Mouse (Mus musculus) heart, postnatal 14 days (tissue): Measurements from ENCODE around the gene Phactr4. TPM values are rescaled to one million over a fixed set of nuclear protein-coding genes. Genes with fewer than 3 reads are reported as not detected.
"Not testable (repeated sequence)": the region's sequence is repeated elsewhere in the genome, so short reads cannot be mapped to it uniquely, and the experiment has no call there.

Experiments used
- DNase-seq, 2 experiments: peaks; one replicate each; pipeline ENCODE4 v3.0.0; 2021 to 2022
- intact Hi-C: fragments of 180-260 bp; cut with DNase I; formaldehyde crosslinking; loops from one replicate; pipeline ENCODE4 v1.15.1; 2025
- total RNA-seq, 2 experiments: library from RNA; stranded (reverse); gene quantifications; 2 replicates each; pipeline ENCODE4 v1.2.3; 2021

Gene Phactr4
- total RNA-seq, 2 experiments from 2014 or later, result 28.4 to 29.8 TPM

DNA sequence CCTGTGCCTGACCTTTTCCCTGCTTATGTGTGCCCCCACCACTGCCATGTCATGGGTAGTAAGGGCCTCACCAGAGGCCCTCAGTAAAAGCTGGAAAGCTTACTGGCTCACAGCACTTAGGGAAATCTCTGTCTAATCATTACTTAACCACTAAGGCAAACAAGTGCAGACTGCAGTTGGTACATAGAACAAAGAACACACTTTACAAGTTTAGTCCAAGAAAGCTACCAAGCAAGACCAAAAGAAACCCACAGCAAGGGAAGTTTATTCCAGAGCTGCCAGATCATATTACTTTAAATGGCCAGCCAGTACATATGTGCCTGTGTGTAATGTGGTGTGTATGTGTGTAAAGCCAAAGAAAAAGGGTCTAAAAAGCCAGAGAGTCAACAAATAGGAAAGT lies 6.3 kb downstream of the Phactr4 start:
- DNase-seq, result no peak
- intact Hi-C loops, result no loop called here

GRCm38 (mm10) chr4:132413257-132413656 lies 9.0 kb downstream of the Phactr4 start:
- DNase-seq, result not testable (repeated sequence)
- intact Hi-C loops, result loop anchor here (2.0 to 5.0 kb wide), 3 partner anchors 36 to 121 kb away; partner anchors contain the start of gene Rcc1

DNA sequence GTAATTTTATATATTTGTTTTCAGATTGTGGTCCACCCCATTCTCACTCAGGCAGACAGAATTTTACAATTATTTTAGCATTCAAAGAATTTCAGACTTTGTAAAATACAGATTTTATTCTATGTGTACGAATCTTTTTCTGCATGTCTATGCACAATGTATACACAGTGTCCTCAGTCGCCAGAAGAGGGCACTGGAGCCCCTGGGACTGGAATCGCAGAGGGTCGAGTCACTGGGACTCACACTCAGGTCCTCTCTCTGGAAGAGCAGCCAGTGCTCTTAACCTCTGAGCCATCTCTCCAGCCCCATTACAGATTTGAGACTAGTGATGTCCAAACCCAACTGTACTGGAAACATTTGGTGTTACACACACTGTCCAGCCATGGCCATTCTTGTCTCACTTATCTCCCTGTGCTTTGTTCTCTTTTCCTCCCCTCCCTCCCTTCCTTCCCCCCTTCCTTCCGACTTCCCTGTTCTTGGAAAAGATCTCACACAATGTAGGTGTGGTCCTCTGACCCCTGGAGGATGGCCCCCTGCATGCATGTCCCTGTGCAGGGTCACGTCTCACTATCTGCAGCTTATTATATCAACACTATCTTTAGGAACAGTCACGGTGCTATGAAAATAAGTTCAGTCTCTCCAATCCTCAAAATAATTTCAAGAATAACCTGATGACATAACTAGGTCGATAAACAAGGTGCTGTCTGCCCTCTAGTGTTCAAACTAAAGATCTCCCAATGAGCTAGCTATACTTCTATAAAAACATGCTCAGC lies 10.8 kb downstream of the Phactr4 start:
- intact Hi-C loops, result loop anchor here (2.0 to 5.0 kb wide), 3 partner anchors 34 to 119 kb away; partner anchors contain the start of gene Rcc1

DNA sequence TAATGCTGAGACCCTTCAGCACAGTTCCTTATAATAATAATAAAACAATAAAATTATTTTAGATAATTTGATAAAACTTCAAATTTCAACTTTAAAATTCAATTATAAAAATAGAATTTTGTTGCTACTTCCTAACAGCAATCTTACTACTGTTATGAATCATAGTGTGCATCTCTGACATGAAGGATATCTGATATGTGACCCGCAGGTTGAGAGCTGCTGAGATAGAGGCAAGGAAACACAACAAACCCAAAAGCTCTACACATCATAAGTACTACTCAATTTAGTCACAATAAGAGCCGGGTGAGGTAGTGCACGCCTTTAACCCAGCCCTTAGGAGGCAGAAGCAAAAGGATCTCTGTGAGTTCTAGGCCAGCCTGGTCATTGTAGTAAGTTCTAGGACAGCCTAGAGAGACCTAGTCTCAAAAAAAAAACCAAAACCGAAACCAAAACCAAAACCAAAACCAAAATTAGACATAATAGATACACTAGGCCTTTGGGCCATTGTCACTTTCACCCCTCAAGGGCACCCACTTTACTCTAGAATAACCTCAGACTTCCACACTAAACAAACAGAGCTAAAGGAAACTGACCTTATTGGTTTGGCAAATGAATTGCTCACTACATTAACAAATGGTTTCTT lies 12.6 kb downstream of the Phactr4 start:
- intact Hi-C loops, result loop anchor here (5.0 kb wide), 2 partner anchors 32 to 117 kb away; no protein-coding TSS in a partner anchor
- DNase-seq, result no peak

More for the DNA sequence above, 10.8 kb downstream of the Phactr4 start:
- peak; percentile 28 to 45 for DNase-seq

DNA sequence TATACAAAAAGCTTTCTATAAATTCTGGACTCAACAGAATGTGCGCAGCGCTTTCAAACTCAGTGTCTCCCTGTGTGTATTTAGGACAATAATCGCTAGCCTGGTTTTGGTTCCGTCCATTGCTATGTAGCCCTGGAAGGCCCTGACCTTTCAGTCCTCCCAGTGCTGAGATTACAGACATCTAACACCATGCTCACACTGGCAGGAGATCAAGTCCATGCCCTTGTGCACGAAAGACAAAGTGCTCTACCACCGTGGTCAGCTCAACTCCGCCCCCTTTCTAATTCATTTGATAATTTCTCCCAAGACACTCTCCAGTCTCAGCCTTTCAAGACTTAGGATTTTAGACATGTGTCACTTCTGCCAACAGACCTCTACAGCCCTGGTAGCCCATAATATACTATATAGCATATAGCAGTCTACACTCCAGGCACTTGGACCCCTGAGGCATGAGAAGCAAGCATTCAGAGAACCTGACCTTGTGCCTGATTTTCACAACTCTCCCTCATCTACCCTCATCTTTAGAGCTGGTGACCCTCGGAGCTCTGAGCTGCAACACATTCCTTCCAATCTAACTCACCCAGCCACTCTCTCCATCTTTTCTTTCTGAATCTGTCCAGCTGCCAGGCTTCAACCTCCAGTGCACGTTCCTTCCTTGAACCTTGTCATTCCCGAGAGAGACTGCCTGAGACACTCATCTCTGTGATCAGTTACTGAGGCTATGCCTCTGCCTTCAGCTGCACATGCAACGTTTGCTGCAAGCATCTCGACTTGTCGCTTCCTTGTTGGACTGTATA lies 15.7 kb downstream of the Phactr4 start:
- intact Hi-C loops, result no loop called here
- no peak for DNase-seq

GRCm38 (mm10) chr4:132404588-132404987 lies 17.7 kb downstream of the Phactr4 start:
- intact Hi-C loops, result no loop called here
- DNase-seq, result no peak

GRCm38 (mm10) chr4:132403063-132403660 lies 19.1 kb downstream of the Phactr4 start:
- intact Hi-C loops, result no loop called here
- DNase-seq, result no peak

GRCm38 (mm10) chr4:132401016-132401415 lies 21.3 kb downstream of the Phactr4 start:
- intact Hi-C loops, result no loop called here
- DNase-seq, result no peak

DNA sequence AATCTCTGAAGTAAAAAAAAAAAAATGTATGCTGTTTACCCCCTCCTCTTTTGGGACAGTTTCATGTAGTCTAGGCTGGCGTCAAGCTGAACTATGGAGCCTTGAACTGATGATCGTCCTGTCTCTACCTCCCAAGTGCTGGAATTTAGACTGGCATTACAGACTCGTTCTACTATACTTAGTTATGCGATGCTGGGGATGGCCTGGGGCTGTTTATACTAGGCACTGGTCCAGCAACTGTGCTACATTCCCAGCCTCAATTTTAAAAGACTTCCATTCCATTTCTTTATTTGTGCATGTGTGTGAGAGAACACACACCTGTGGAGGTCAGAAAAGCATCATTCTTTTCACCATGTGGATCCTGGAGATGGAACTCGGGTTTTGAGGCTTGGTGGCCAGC lies 23.4 kb downstream of the Phactr4 start:
- no peak for DNase-seq
- intact Hi-C loops, result no loop called here

DNA sequence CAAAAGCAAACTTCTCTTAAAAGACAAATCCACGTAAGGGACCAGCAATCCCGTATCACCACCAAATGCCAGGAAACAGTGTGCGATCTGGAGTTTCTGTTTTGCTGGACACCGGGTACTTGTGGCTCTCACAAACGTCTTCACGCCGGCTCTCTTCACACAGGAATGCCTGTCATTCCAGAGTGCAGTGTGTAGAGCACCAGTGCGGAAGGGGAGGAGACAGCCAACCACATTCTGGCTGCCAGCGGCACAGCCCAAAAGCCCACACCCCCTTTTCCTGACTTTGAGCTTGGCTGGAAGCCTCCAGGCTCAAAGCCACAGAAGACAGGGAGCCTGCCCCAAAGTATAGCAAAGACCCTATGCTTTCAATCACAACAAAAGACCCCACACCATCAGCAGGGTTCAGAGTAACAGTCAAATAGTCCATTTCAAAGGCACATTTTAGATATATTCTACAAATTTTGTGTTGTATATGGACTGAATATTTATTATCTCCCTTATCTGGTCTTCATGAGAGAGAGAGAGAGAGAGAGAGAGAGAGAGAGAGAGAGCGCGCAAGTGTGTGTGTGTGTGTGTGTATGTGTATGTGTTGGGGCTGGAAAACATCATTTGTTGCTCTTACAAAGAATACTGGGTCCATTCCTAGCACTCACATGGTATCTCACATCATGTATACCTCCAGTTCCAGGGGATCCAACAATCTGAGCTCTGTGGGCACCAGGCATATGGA lies 24.1 kb downstream of the Phactr4 start:
- DNase-seq, result peak; percentile 81 to 85
- intact Hi-C loops, result no loop called here

DNA sequence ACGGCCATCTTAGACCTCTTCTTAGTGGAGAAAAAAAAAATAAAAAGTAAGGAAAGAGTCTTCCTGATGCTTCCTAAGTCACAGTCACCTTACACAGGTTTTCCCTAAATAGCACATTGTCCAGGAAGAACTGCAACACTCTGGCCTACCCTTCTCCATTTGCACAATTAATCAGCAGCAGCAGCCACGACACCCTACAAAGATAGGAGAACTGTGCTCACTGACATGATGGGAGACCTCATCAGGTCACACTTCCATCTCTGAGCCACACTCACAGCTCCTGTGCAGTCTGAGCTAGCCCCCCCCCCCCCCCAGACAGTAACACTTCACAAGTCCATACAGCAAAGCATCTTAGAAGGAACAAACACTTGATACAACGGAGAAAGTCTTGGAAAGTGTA lies 25.2 kb downstream of the Phactr4 start:
- no peak for DNase-seq
- intact Hi-C loops, result no loop called here

DNA sequence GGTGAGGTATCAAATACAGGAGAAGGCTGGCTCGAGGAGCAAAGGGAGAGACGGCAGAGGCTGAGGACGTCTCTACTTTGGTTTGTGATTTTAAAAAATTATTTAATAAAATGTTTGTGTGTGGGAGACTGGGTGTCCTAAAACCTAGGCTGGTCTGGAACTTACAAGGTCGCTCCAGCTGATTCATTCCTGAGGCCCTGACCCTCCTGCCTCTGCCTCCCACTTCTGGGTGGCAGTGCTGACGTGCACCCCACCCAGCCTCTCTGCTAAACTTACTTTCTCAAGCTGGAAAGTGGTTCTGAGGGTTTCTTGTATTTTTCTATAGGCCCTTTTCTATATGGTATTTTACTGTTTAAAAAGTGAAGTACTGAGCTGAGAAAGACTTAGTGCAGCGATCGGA lies 26.0 kb downstream of the Phactr4 start:
- intact Hi-C loops, result no loop called here
- DNase-seq, result no peak

- intact Hi-C loops, result no loop called here
- DNase-seq, result no peak
Measured at GRCm38 (mm10) chr4:132391063-132391740, 31.1 kb downstream of the Phactr4 start.

GRCm38 (mm10) chr4:132389302-132389701 lies 33.0 kb downstream of the Phactr4 start:
- no peak for DNase-seq
- intact Hi-C loops, result no loop called here

DNA sequence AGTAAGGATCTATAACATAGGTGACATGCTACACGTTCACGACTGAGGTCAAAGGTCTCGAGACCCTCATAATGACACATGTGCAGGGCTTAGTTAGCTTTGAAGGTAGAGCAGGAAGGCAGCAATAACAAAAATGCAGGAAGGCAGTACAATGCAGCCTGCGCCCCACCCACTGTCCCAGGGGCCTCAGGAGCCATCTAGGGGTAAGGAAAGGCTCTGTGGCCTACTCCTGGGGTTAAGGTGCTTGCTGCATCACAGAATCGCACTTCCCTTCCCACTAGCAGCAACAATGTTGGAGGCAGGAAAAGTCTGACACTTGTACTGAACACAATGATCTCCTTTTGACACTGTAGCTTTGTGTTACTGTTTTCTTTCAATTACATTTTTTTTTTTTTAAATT lies 34.7 kb downstream of the Phactr4 start:
- intact Hi-C loops, result no loop called here
- DNase-seq, result peak; percentile 37 to 47

DNA sequence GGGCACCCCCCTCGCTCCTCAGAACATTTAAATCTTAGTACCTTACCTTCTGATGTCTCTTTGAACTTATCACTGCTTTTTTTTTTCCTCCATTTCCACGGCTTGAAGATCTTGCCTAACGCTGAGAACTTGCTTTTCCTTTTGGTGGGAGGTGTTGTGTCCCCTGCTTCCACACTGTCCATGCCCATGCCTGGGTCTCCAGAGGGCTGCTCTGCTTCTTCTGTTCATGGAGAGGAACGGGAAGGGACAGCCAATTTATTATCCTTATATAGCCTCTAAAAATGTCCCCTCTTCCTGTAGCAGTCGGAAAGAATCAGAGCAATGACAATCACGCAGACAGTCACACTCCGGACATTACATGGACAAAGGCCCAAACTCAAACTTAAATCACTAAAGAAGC lies 35.4 kb downstream of the Phactr4 start:
- intact Hi-C loops, result no loop called here
- DNase-seq, result peak in 1 of 2 experiments; percentile 29

- DNase-seq, result peak in 1 of 2 experiments; percentile 12
- intact Hi-C loops, result no loop called here
Measured at GRCm38 (mm10) chr4:132385771-132386410, 36.4 kb downstream of the Phactr4 start.

DNA sequence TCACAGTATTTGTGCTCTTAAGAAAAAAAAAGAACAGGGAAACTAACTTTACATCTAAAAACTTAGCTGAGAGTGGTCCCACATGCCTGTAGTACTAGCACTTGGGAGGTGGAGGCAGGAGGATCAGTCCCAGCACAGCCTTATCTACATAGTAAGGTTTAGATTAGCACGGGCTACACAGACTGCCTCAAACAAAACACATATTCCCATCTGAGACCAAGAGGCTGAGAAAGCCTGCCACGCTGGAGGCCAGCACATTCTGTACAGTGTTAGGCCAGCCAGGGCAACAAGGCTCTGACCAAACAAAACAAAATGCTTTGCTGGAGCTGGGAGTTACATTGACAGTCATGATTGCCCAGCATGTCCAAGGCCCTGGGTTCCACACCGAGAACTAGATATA lies 38.8 kb downstream of the Phactr4 start:
- DNase-seq, result peak in 1 of 2 experiments; percentile 22

DNA sequence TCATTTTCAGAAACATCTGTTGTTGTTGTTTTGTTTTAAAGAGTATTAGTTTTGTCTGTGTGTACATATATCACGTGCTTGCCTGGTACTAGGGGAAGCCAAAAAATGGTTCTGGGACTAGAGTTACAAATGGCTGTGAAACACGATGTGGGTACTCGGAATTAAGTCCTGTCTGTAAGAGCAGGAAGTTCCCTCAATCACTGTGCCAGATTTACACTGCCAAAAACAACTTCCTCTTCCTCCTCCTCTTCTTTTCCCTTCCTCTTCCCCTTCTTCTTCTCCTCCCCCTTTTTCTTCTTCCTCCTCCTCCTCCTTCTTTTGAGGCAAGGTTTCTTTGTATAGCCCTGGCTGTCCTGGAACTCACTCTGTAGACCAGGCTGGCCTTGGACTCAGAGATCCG lies 40.0 kb downstream of the Phactr4 start:
- intact Hi-C loops, result no loop called here
- DNase-seq, result no peak

More for the DNA sequence above, 38.8 kb downstream of the Phactr4 start:
- intact Hi-C loops, result no loop called here
